Mouse (Mus musculus): ENCODE measurements around the gene Rora.

DNA sequence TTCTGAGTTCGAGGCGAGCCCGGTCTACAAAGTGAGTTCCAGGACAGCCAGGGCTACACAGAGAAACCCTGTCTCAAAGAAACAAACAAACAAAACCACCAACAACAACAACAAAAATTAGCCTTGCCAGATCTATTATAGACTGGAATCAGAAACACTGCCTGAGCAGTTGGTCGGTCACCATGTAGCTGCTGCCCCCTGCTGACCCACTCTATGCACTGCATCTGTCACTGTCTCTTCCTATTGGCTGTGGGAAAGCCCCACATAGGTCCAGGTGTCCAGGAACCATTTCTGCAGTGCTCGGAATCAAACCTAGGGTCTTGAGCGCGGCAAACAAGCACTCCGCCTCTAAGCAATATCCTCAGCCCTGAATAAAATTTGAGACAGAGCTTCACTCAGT lies 714.5 kb downstream of the Rora start:
- TF ChIP-seq CTCF (IDR thresholded peaks at IDR 0.05; ENCODE audit: low read depth, low read length), result peak; percentile 95
- TF ChIP-seq POLR2A (IDR thresholded peaks at IDR 0.05; ENCODE audit: extremely low read depth, insufficient read depth, low read length), result no peak
